Mouse (Mus musculus): ENCODE results near the gene Cnbd2. TPM values are rescaled to one million over a fixed set of nuclear protein-coding genes. Genes with fewer than 3 reads are reported as not detected.
"Not testable (repeated sequence)": the region's sequence is repeated elsewhere in the genome, so short reads cannot be mapped to it uniquely, and the experiment has no call there.

Cnbd2 gene
- polyA plus RNA-seq, 1 experiment from 2014 or later: 16.2 TPM

GRCm38 (mm10) chr2:156402036-156402435 is 89.9 kb downstream of the Cnbd2 start:
- no peak for TF ChIP-seq CTCF (IDR thresholded peaks at IDR 0.05; ENCODE audit: low read depth)
- ATAC-seq (replicated peaks; ENCODE audit: low FRiP score, low read depth) (no peak), DNase-seq (ENCODE audit: low spot score) (no peak)
- no peaks in the 10 kb centered on the region for H3K4me1 ChIP-seq (replicated peaks; ENCODE audit: insufficient read depth, low read length)
- H3K27me3 ChIP-seq (ENCODE audit: insufficient read depth, low read length): no peaks in the 10 kb centered on the region
- H3K4me3 ChIP-seq (replicated peaks; ENCODE audit: low read depth, low read length): no peak overlapping the region
- no peak overlapping the region for H3K4me2 ChIP-seq (ENCODE audit: low read length)
- WGBS: 85% methylated on average over 3 of the region's 3 CpGs
- H3K9ac ChIP-seq (ENCODE audit: low read depth, low read length): no peak overlapping the region
- no peaks in the 10 kb centered on the region for H3K36me3 ChIP-seq (ENCODE audit: insufficient read depth, low read length)
- no peaks in the 10 kb centered on the region for H3K9me3 ChIP-seq (replicated peaks; ENCODE audit: low read length)
- H3K27ac ChIP-seq: no peak overlapping the region

DNA sequence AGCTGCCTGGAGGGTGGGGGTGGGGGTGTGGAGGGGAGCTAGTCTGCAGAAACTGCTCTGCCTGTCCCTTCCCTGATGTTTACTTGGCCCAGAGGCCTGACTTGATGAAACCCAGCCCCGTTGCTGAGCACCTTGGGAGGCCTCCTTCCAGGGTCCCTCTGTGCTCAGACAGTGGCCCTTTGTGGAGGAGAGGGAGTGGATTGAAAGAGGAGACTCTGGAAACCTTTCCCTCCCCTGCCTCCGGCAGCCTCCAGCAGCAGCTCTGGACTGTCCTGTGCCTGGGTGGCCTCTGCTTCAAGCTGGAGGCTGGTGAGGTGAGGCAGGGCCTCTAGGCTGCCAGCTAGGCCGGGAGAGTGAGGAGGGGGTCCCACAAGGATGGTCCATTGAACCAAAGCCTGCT is 94.9 kb downstream of the Cnbd2 start:
- H3K4me3 ChIP-seq (replicated peaks; ENCODE audit: low read depth, low read length): no peak overlapping the region
- H3K9ac ChIP-seq (ENCODE audit: low read depth, low read length): no peak overlapping the region
- DNase-seq (ENCODE audit: low spot score) (peak; percentile 40), ATAC-seq (replicated peaks; ENCODE audit: low FRiP score, low read depth) (peak; percentile 43; the same call in 1 of the 2 replicates)
- H3K4me1 ChIP-seq (replicated peaks; ENCODE audit: insufficient read depth, low read length): no peaks in the 10 kb centered on the region
- no peak overlapping the region for H3K4me2 ChIP-seq (ENCODE audit: low read length)
- no peak overlapping the region for H3K27ac ChIP-seq
- H3K27me3 ChIP-seq (ENCODE audit: insufficient read depth, low read length): no peaks in the 10 kb centered on the region
- TF ChIP-seq CTCF (IDR thresholded peaks at IDR 0.05; ENCODE audit: low read depth): no peak
- no peaks in the 10 kb centered on the region for H3K9me3 ChIP-seq (replicated peaks; ENCODE audit: low read length)
- WGBS: 12% methylated on average over 3 of the region's 3 CpGs
- H3K36me3 ChIP-seq (ENCODE audit: insufficient read depth, low read length): no peaks in the 10 kb centered on the region

DNA sequence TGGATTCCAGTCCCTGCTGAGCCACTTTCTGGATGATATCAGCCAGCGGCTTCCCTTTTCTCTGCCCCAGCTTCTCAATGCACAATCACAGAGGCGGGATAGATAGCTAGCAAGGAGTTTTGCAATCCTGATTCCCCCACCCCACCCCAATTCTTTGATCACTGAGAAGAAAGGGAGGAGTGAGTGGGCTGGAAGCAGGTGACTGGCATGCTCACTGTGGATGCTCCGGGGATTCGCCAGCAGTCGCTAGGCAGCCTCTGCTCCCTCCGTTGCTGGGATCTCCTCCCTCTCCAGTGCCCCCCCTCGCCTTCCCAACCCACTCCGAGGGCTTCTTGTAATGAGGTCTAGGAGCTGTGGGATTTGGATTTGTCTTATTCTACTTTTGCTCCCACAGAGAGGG is 96.1 kb downstream of the Cnbd2 start:
- H3K27me3 ChIP-seq (ENCODE audit: insufficient read depth, low read length): no peaks in the 10 kb centered on the region

GRCm38 (mm10) chr2:156411348-156411747 is 99.2 kb downstream of the Cnbd2 start:
- WGBS: 89% methylated on average over 4 of the region's 7 CpGs

More for the DNA sequence above, 96.1 kb downstream of the Cnbd2 start:
- no peak for DNase-seq (ENCODE audit: low spot score)
- H3K4me1 ChIP-seq (replicated peaks; ENCODE audit: insufficient read depth, low read length): no peaks in the 10 kb centered on the region
- no peak overlapping the region for H3K4me2 ChIP-seq (ENCODE audit: low read length)
- 39% methylated on average over 8 of the region's 8 CpGs for WGBS
- no peaks in the 10 kb centered on the region for H3K9me3 ChIP-seq (replicated peaks; ENCODE audit: low read length)
- no peak for ATAC-seq (replicated peaks; ENCODE audit: low FRiP score, low read depth)
- no peak overlapping the region for H3K4me3 ChIP-seq (replicated peaks; ENCODE audit: low read depth, low read length)
- TF ChIP-seq CTCF (IDR thresholded peaks at IDR 0.05; ENCODE audit: low read depth): no peak
- H3K36me3 ChIP-seq (ENCODE audit: insufficient read depth, low read length): no peaks in the 10 kb centered on the region
- no peak overlapping the region for H3K27ac ChIP-seq
- H3K9ac ChIP-seq (ENCODE audit: low read depth, low read length): no peak overlapping the region

GRCm38 (mm10) chr2:156414996-156415395 is 102.9 kb downstream of the Cnbd2 start:
- H3K9ac ChIP-seq (ENCODE audit: low read depth, low read length): no peak overlapping the region
- no peak for TF ChIP-seq CTCF (IDR thresholded peaks at IDR 0.05; ENCODE audit: low read depth)
- no peak overlapping the region for H3K27ac ChIP-seq
- H3K9me3 ChIP-seq (replicated peaks; ENCODE audit: low read length): no peaks in the 10 kb centered on the region
- ATAC-seq (replicated peaks; ENCODE audit: low FRiP score, low read depth): no peak
- no peaks in the 10 kb centered on the region for H3K36me3 ChIP-seq (ENCODE audit: insufficient read depth, low read length)
- no peaks in the 10 kb centered on the region for H3K4me1 ChIP-seq (replicated peaks; ENCODE audit: insufficient read depth, low read length)
- WGBS: 71% methylated on average over 2 of the region's 2 CpGs
- no peaks in the 10 kb centered on the region for H3K27me3 ChIP-seq (ENCODE audit: insufficient read depth, low read length)
- H3K4me2 ChIP-seq (ENCODE audit: low read length): no peak overlapping the region
- DNase-seq (ENCODE audit: low spot score): no peak
- no peak overlapping the region for H3K4me3 ChIP-seq (replicated peaks; ENCODE audit: low read depth, low read length)

More at GRCm38 (mm10) chr2:156411348-156411747, 99.2 kb downstream of the Cnbd2 start:
- not testable (repeated sequence) for H3K9me3 ChIP-seq (replicated peaks; ENCODE audit: low read length); H3K27ac ChIP-seq; H3K9ac ChIP-seq (ENCODE audit: low read depth, low read length); DNase-seq (ENCODE audit: low spot score); H3K36me3 ChIP-seq (ENCODE audit: insufficient read depth, low read length); H3K27me3 ChIP-seq (ENCODE audit: insufficient read depth, low read length); H3K4me2 ChIP-seq (ENCODE audit: low read length); ATAC-seq (replicated peaks; ENCODE audit: low FRiP score, low read depth); H3K4me1 ChIP-seq (replicated peaks; ENCODE audit: insufficient read depth, low read length); H3K4me3 ChIP-seq (replicated peaks; ENCODE audit: low read depth, low read length)

GRCm38 (mm10) chr2:156415674-156416073 is 103.6 kb downstream of the Cnbd2 start:
- no peak for DNase-seq (ENCODE audit: low spot score)
- no peak for ATAC-seq (replicated peaks; ENCODE audit: low FRiP score, low read depth)
- H3K36me3 ChIP-seq (ENCODE audit: insufficient read depth, low read length): no peaks in the 10 kb centered on the region
- H3K9me3 ChIP-seq (replicated peaks; ENCODE audit: low read length): no peaks in the 10 kb centered on the region
- no peak overlapping the region for H3K27ac ChIP-seq
- 78% methylated on average over 5 of the region's 5 CpGs for WGBS
- no peaks in the 10 kb centered on the region; the same call in 1 of the 2 replicates for H3K4me1 ChIP-seq (replicated peaks; ENCODE audit: insufficient read depth, low read length)
- H3K4me3 ChIP-seq (replicated peaks; ENCODE audit: low read depth, low read length): no peak overlapping the region
- no peaks in the 10 kb centered on the region for H3K27me3 ChIP-seq (ENCODE audit: insufficient read depth, low read length)
- H3K4me2 ChIP-seq (ENCODE audit: low read length): no peak overlapping the region
- no peak for TF ChIP-seq CTCF (IDR thresholded peaks at IDR 0.05; ENCODE audit: low read depth)
- no peak overlapping the region for H3K9ac ChIP-seq (ENCODE audit: low read depth, low read length)

GRCm38 (mm10) chr2:156417194-156417593 is 105.1 kb downstream of the Cnbd2 start:
- Histone ChIP-seq H3K9ac (ENCODE audit: low read depth, low read length) (no peak overlapping the region), H3K4me1 (replicated peaks; ENCODE audit: insufficient read depth, low read length) (no peaks in the 10 kb centered on the region; the same call in 1 of the 2 replicates), H3K27ac (no peak overlapping the region), H3K4me2 (ENCODE audit: low read length) (no peak overlapping the region), H3K9me3 (replicated peaks; ENCODE audit: low read length) (no peaks in the 10 kb centered on the region), H3K36me3 (ENCODE audit: insufficient read depth, low read length) (no peaks in the 10 kb centered on the region), H3K27me3 (ENCODE audit: insufficient read depth, low read length) (no peaks in the 10 kb centered on the region), H3K4me3 (replicated peaks; ENCODE audit: low read depth, low read length) (no peak overlapping the region)
- DNase-seq (ENCODE audit: low spot score): no peak
- WGBS: 35% methylated on average over 1 of the region's 1 CpGs
- no peak for TF ChIP-seq CTCF (IDR thresholded peaks at IDR 0.05; ENCODE audit: low read depth)
- no peak for ATAC-seq (replicated peaks; ENCODE audit: low FRiP score, low read depth)
